Mouse (Mus musculus) liver, adult 2 months (tissue): ENCODE measurements around the gene Arsg. TPM values are rescaled to one million over a fixed set of nuclear protein-coding genes. Genes with fewer than 3 reads are reported as not detected.

Experiments
- DNase-seq: peaks from one replicate; pipeline ENCODE4 v3.0.0-alpha.2; 2011; ENCODE audit warnings: low read depth, low spot score; ENCODE audit errors: extremely low read depth
- H3K27ac ChIP-seq: fragments of 200-500 bp; replicated peaks from 2 replicates; pipeline ENCODE4 v1.5.1; 2012; ENCODE audit warnings: low read depth, mild to moderate bottlenecking, control low read depth, inconsistent platforms, low read length; ENCODE audit not compliant: insufficient read depth
- H3K27me3 ChIP-seq: fragments of 200-500 bp; 2 replicates; pipeline ENCODE4 v1.6.1; 2012; ENCODE audit warnings: mild to moderate bottlenecking, moderate library complexity, low read length, inconsistent platforms; ENCODE audit not compliant: control insufficient read depth, insufficient read depth
- H3K36me3 ChIP-seq: fragments of 200-500 bp; 2 replicates; pipeline ENCODE4 v1.6.1; 2012; ENCODE audit warnings: low read length, inconsistent platforms; ENCODE audit not compliant: control insufficient read depth, insufficient read depth
- H3K4me1 ChIP-seq: fragments of 200-500 bp; 2 replicates; pipeline ENCODE4 v1.6.1; 2011; ENCODE audit warnings: low read length; ENCODE audit not compliant: control insufficient read depth, insufficient read depth
- H3K4me3 ChIP-seq: fragments of 200-500 bp; 2 replicates; pipeline ENCODE4 v1.5.1; 2011; ENCODE audit warnings: low read depth, mild to moderate bottlenecking, control low read depth, low read length, moderate library complexity; ENCODE audit not compliant: insufficient read depth
- H3K79me2 ChIP-seq: fragments of 200-500 bp; 2 replicates; pipeline ENCODE4 v1.6.1; 2012; ENCODE audit warnings: inconsistent platforms, mild to moderate bottlenecking, low read length, moderate library complexity; ENCODE audit not compliant: control insufficient read depth, insufficient read depth
- H3K9ac ChIP-seq: fragments of 200-500 bp; 2 replicates; pipeline ENCODE4 v1.6.1; 2012; ENCODE audit warnings: low read depth, mild to moderate bottlenecking, control low read depth, inconsistent platforms, low read length
- CTCF ChIP-seq: fragments of 200-500 bp; IDR thresholded peaks from 2 replicates; pipeline ENCODE4 v1.5.1; 2011; ENCODE audit warnings: low read depth, low read length, control low read depth
- POLR2A ChIP-seq: fragments of 200-500 bp; IDR thresholded peaks from 2 replicates; pipeline ENCODE4 v1.6.1; 2011; ENCODE audit warnings: low read length, control low read depth; ENCODE audit not compliant: insufficient read depth; ENCODE audit errors: extremely low read depth
- WGBS: fragments of 180-500 bp; shearing (Covaris S2); methylation state at CpG from one replicate; pipeline ENCODE4 v1.1.7; 2018; 5-methylcytosine and 5-hydroxymethylcytosine counted together
- polyA plus RNA-seq: library from polyadenylated mRNA; depleted of rRNA; stranded (reverse); fragments of >200 nt; gene quantifications from 2 replicates; pipeline ENCODE4 v1.2.3, GENCODE M21; 2012
- total RNA-seq: library from RNA; depleted of rRNA; stranded (reverse); fragments of >200 nt; gene quantifications from 2 replicates; pipeline ENCODE4 v1.2.3, GENCODE M21; 2014

Gene Arsg
- total and polyA plus RNA-seq, 2 experiments: 8.1 to 8.5 TPM

DNA sequence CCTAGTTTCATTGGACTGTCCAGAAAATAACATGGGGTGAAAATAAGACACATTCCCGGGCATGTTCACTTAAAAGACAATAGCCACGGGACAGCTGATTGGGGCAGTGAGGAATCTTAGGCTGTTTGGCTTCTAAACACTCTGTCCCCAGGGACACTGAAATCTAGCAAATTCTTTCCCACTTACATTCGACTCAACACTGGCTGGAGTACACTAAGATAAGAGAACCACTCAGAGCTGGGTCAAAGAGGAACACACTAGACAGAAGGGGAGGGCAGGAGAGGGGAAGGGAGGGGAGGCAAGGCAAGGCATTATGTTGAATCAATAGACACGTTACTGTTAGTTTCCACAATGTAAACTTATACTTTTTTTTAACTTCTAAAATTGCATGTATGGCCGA, 12.6 kb upstream of the Arsg start:
- 68% methylated on average over 5 of the region's 5 CpGs for WGBS

GRCm38 (mm10) chr11:109465068-109465467, 8.1 kb upstream of the Arsg start:
- H3K4me1 ChIP-seq: no peaks in the 10 kb centered on the region
- no peak overlapping the region for H3K9ac ChIP-seq
- H3K36me3 ChIP-seq: peaks cover 5% of the 10 kb centered on the region; the same call in 1 of the 2 replicates
- no peak overlapping the region for H3K4me3 ChIP-seq
- TF ChIP-seq CTCF: no peak
- no peak for TF ChIP-seq POLR2A
- H3K27ac ChIP-seq: no peak overlapping the region
- 93% methylated on average over 4 of the region's 4 CpGs for WGBS
- peaks cover 5% of the 10 kb centered on the region; the same call in 1 of the 2 replicates for H3K79me2 ChIP-seq
- no peaks in the 10 kb centered on the region for H3K27me3 ChIP-seq
- no peak for DNase-seq

More for the DNA sequence above, 12.6 kb upstream of the Arsg start:
- no peak overlapping the region for H3K4me3 ChIP-seq
- TF ChIP-seq POLR2A (no peak), CTCF (no peak)
- peaks cover 9% of the 10 kb centered on the region; the same call in 1 of the 2 replicates for H3K36me3 ChIP-seq
- DNase-seq: no peak
- H3K79me2 ChIP-seq: no peaks in the 10 kb centered on the region; the same call in 1 of the 2 replicates
- no peaks in the 10 kb centered on the region for H3K4me1 ChIP-seq
- no peak overlapping the region for H3K27ac ChIP-seq
- H3K9ac ChIP-seq: no peak overlapping the region
- H3K27me3 ChIP-seq: no peaks in the 10 kb centered on the region

- no peak for DNase-seq
- 84% methylated on average over 8 of the region's 8 CpGs for WGBS
- TF ChIP-seq CTCF (no peak), POLR2A (no peak)
- Histone ChIP-seq H3K36me3 (peaks cover 3% of the 10 kb centered on the region; the same call in 1 of the 2 replicates), H3K4me1 (peaks cover 1% of the 10 kb centered on the region; the same call in 1 of the 2 replicates), H3K27ac (no peak overlapping the region), H3K9ac (no peak overlapping the region), H3K4me3 (no peak overlapping the region), H3K27me3 (no peaks in the 10 kb centered on the region), H3K79me2 (peaks cover 5% of the 10 kb centered on the region; the same call in 1 of the 2 replicates)
Observed at GRCm38 (mm10) chr11:109466987-109467386, 6.2 kb upstream of the Arsg start.

DNA sequence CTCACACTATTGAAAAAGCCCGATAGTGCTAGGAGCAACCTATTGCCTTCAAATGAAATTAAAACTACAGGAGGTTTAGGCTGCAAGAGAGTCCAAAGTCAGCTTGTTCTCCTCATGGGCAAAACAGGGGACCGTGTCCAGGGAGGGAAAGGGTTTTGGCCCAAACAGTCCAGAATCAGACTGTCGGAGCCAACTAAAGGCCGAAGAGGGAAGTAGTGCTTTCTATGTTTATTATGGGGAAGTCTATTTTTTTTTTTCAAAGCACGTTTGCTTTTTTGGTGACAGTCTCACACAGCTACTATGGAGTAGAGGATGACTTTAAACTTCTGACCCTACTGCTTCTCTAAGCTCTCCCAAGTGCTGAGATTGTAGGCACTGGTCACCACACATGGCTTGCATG, 5.0 kb upstream of the Arsg start:
- peak; percentile 52 for DNase-seq
- Histone ChIP-seq H3K36me3 (no peaks in the 10 kb centered on the region), H3K27ac (no peak overlapping the region), H3K4me1 (peaks cover 1% of the 10 kb centered on the region; the same call in 1 of the 2 replicates), H3K79me2 (peaks cover 5% of the 10 kb centered on the region; the same call in 1 of the 2 replicates), H3K9ac (no peak overlapping the region), H3K27me3 (no peaks in the 10 kb centered on the region), H3K4me3 (no peak overlapping the region)
- no peak for TF ChIP-seq POLR2A
- no peak for TF ChIP-seq CTCF
- 31% methylated on average over 5 of the region's 5 CpGs for WGBS

DNA sequence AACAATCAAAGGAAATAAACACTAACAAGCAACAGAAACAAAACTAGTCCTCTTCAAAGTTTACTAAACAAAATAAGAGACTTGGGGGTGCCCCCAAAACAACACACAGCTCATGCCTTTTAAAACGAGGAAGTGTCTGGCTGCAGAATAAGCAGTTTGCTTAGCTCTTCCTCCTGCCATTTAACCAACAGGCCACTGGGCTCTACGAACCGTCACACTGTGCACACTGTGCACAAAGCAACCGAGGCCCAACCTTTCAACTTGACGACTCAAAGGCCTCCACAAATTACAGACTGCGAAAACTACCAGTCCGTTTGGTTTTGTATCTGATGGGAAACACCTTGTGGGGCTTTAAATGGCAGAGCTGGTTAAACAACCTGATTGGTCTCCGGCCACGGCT, 3.0 kb upstream of the Arsg start:
- whole genome bisulfite sequencing: 83% methylated on average over 9 of the region's 9 CpGs
- peaks cover 8% of the 10 kb centered on the region; the same call in 1 of the 2 replicates for H3K79me2 ChIP-seq
- H3K36me3 ChIP-seq: no peaks in the 10 kb centered on the region
- no peak overlapping the region for H3K9ac ChIP-seq
- H3K27me3 ChIP-seq: no peaks in the 10 kb centered on the region
- peaks cover 4% of the 10 kb centered on the region; the same call in 1 of the 2 replicates for H3K4me1 ChIP-seq
- H3K27ac ChIP-seq: no peak overlapping the region
- no peak for DNase-seq
- H3K4me3 ChIP-seq: no peak overlapping the region
- TF ChIP-seq CTCF (no peak), POLR2A (no peak)

- Histone ChIP-seq H3K27ac (no peak overlapping the region), H3K9ac (peak overlapping the region; percentile 46; the same call in 1 of the 2 replicates), H3K79me2 (peaks cover 8% of the 10 kb centered on the region; the same call in 1 of the 2 replicates), H3K4me1 (peaks cover 4% of the 10 kb centered on the region; the same call in 1 of the 2 replicates), H3K36me3 (no peaks in the 10 kb centered on the region), H3K27me3 (no peaks in the 10 kb centered on the region), H3K4me3 (no peak overlapping the region)
- WGBS: 38% methylated on average over 15 of the region's 15 CpGs
- TF ChIP-seq POLR2A: no peak
- TF ChIP-seq CTCF: no peak
- DNase-seq: no peak
Observed at GRCm38 (mm10) chr11:109470921-109471861, 2.0 kb upstream of the Arsg start.
